Comparison of ENCODE assay signal across 16 mouse cellular contexts in the genomic region with DNA sequence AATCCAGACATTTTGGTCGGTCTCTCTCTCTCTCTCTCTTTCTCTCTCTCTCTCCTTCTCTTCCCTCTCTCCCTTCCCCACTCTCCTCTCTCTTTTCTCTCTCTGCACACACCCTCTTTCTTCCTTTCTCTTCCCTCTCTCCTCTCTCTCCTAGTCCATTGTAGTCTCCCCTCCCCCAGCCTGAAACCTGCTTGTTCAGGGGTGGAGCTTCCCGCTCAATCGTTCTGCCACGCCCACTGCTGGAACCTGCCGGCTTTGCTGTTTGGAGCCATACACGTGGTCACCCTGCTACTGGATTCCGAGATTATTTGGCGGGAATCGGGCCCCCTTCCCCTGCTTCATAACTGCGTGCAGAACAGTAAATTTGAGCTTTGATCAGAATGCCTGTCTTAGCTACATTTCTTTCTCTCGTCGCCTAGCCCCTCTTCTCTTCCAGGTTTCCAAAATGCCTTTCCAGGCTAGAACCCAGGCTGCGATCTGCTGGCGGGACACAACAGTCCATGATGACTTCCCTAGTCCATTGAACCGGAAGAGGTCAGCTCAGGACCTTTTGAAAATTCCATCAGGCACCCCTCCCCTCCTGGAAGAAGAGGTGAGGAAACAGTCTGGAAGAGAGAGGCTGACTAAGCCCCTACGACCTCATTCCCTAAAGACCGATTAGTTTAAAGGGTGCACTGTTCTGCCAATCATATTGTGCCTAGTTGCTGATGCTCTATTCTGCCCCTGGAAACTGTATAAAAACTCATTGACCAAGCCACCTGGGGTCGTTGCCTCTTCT. TPM values are rescaled to one million over a fixed set of nuclear protein-coding genes. Genes with fewer than 3 reads are reported as not detected.
DNase-seq lines count a peak whose midpoint lies in the region; ATAC-seq and TF ChIP-seq lines count a peak whose summit lies in the region.
"Not testable (repeated sequence)": the region's sequence is repeated elsewhere in the genome, so short reads cannot be mapped to it uniquely, and the experiment has no call there.
"Had no signal": no experiment of that assay in that cellular context is flagged by ENCODE, and none has a peak within 500 bp of the region (broad histone marks: within the 10 kb centered on the region; RNA-seq: fewer than 3 reads in every experiment).

No protein-coding gene starts in this region.

- peak; percentile 82 for DNase-seq in liver
- not testable (repeated sequence) for DNase-seq in lung, embryonic 14.5 days
- peak; percentile 50 for DNase-seq in yolk sac, embryonic 10.5 days (ENCODE audit: low spot score)

- not testable (repeated sequence) for H3K4me1 ChIP-seq in ES-Bruce4 (ENCODE audit: control insufficient read depth, insufficient read depth, low read length); embryonic facial prominence, embryonic 13.5 days; heart, embryonic 11.5 days (ENCODE audit: control insufficient read depth, insufficient read depth, low read length); hindbrain, embryonic 16.5 days (ENCODE audit: control insufficient read depth, insufficient read depth, low read depth, low read length); lung, embryonic 14.5 days (ENCODE audit: insufficient read depth)
- H3K4me1 ChIP-seq in neural tube, embryonic 12.5 days = peaks cover 11% of the 10 kb centered on the region

- ATAC-seq in embryonic facial prominence, embryonic 13.5 days (ENCODE audit: insufficient number of reproducible peaks, insufficient read depth, low FRiP score, low TSS enrichment, low read depth); hindbrain, embryonic 16.5 days; neural tube, embryonic 12.5 days (ENCODE audit: low FRiP score, low read depth): not testable (repeated sequence)
- 0 out of 2 replicates have a peak, but pooled peaks have one; percentile 8 for ATAC-seq in heart, embryonic 11.5 days (replicated peaks; ENCODE audit: insufficient number of reproducible peaks, low FRiP score, low TSS enrichment)
- 0 out of 2 replicates have a peak, but pooled peaks have one; percentile 14 for ATAC-seq in lung, embryonic 14.5 days (ENCODE audit: insufficient read depth)

- H3K27me3 ChIP-seq in ES-Bruce4 (ENCODE audit: control insufficient read depth, insufficient read depth, low read length, poor library complexity, severe bottlenecking); heart, embryonic 11.5 days (ENCODE audit: control insufficient read depth, insufficient read depth, low read length); hindbrain, embryonic 16.5 days (replicated peaks; ENCODE audit: control insufficient read depth, insufficient read depth, low read length); neural tube, embryonic 12.5 days (replicated peaks): not testable (repeated sequence)
- peaks cover 28% of the 10 kb centered on the region for H3K27me3 ChIP-seq in embryonic facial prominence, embryonic 13.5 days
- peaks cover 15% of the 10 kb centered on the region for H3K27me3 ChIP-seq in lung, embryonic 14.5 days (ENCODE audit: insufficient read depth, low read length)

- H3K27ac ChIP-seq in ES-Bruce4 (ENCODE audit: insufficient read depth, low read length) = peak overlapping the region; percentile 82
- not testable (repeated sequence) for H3K27ac ChIP-seq in embryonic facial prominence, embryonic 13.5 days; heart, embryonic 11.5 days (ENCODE audit: low read depth, low read length); hindbrain, embryonic 16.5 days (ENCODE audit: low read depth, low read length); lung, embryonic 14.5 days (ENCODE audit: low read depth); neural tube, embryonic 12.5 days

- not testable (repeated sequence) for TF ChIP-seq POLR2A in ES-Bruce4 (IDR thresholded peaks at IDR 0.05; ENCODE audit: insufficient read depth, low read length)

- H3K36me3 ChIP-seq in ES-Bruce4 (ENCODE audit: control insufficient read depth, insufficient read depth, low read length, poor library complexity, severe bottlenecking); embryonic facial prominence, embryonic 13.5 days; heart, embryonic 11.5 days (ENCODE audit: control insufficient read depth, insufficient read depth, low read length); hindbrain, embryonic 16.5 days (ENCODE audit: control insufficient read depth, insufficient read depth, low read length); lung, embryonic 14.5 days (ENCODE audit: insufficient read depth); neural tube, embryonic 12.5 days: not testable (repeated sequence)

- peak overlapping the region; percentile 77 for H3K9ac ChIP-seq in ES-Bruce4 (ENCODE audit: low read depth, poor library complexity, severe bottlenecking)
- H3K9ac ChIP-seq in embryonic facial prominence, embryonic 13.5 days; heart, embryonic 11.5 days (ENCODE audit: low read depth, low read length); hindbrain, embryonic 16.5 days (ENCODE audit: low read depth, low read length); lung, embryonic 14.5 days; neural tube, embryonic 12.5 days: not testable (repeated sequence)

- H3K4me3 ChIP-seq in ES-Bruce4 (ENCODE audit: low read depth, low read length) = peak overlapping the region; percentile 63
- H3K4me3 ChIP-seq in embryonic facial prominence, embryonic 13.5 days; heart, embryonic 11.5 days (ENCODE audit: low read depth, low read length); hindbrain, embryonic 16.5 days (ENCODE audit: low read length); lung, embryonic 14.5 days (ENCODE audit: low read depth, low read length); neural tube, embryonic 12.5 days: not testable (repeated sequence)

- not testable (repeated sequence) for TF ChIP-seq CTCF in ES-Bruce4 (IDR thresholded peaks at IDR 0.05; ENCODE audit: low read depth, low read length); lung, embryonic 14.5 days (IDR thresholded peaks at IDR 0.05; ENCODE audit: low read depth)

- H3K9me3 ChIP-seq in ES-Bruce4 (replicated peaks; ENCODE audit: control insufficient read depth, insufficient read depth, low read length, poor library complexity, severe bottlenecking); embryonic facial prominence, embryonic 13.5 days; heart, embryonic 11.5 days (replicated peaks; ENCODE audit: control insufficient read depth, low read length); hindbrain, embryonic 16.5 days (ENCODE audit: control insufficient read depth, low read length); lung, embryonic 14.5 days (ENCODE audit: low read depth, low read length); neural tube, embryonic 12.5 days: not testable (repeated sequence)

- 0 out of 2 replicates have a peak, but pooled peaks have one; percentile 52 for TF ChIP-seq EP300 in ES-Bruce4 (IDR thresholded peaks at IDR 0.05; ENCODE audit: insufficient read depth, low read depth, low read length)

- 41% methylated on average over 18 of the region's 18 CpGs for WGBS in embryonic facial prominence, embryonic 13.5 days
- WGBS in heart, embryonic 11.5 days (ENCODE audit: insufficient replicate concordance) = 38% methylated on average over 18 of the region's 18 CpGs
- 37% methylated on average over 18 of the region's 18 CpGs for WGBS in hindbrain, embryonic 16.5 days
- 39% methylated on average over 18 of the region's 18 CpGs for WGBS in lung, embryonic 14.5 days
- WGBS in neural tube, embryonic 12.5 days = 47% methylated on average over 18 of the region's 18 CpGs

- H3K4me2 ChIP-seq in embryonic facial prominence, embryonic 13.5 days = peak overlapping the region; percentile 16
- peak overlapping the region; percentile 39 for H3K4me2 ChIP-seq in heart, embryonic 11.5 days
- H3K4me2 ChIP-seq in hindbrain, embryonic 16.5 days (ENCODE audit: low read length) = peak overlapping the region; percentile 17; the same call in 1 of the 2 replicates
- 0 out of 2 replicates have a peak overlapping the region, but pooled peaks have one; percentile 11 for H3K4me2 ChIP-seq in lung, embryonic 14.5 days
- H3K4me2 ChIP-seq in neural tube, embryonic 12.5 days (replicated peaks) = peak overlapping the region; percentile 12; the same call in 1 of the 2 replicates

RNA-seq across cellular contexts. Expression of gene Fam169a, which starts 2.1 kb away (rescaled TPM):
- polyA plus RNA-seq in ES-Bruce4 (2011; ENCODE audit: insufficient read depth, insufficient read length, low read depth, missing spikeins) = 74.6 and 81.9 TPM in 2 replicates
- 4.0 and 4.1 TPM in 2 replicates for polyA plus RNA-seq in embryonic facial prominence, embryonic 13.5 days (2015; fragmentation: Nextera tagmentation; extraction: Ambion mirVana)
- polyA plus RNA-seq in heart, embryonic 11.5 days (2014; fragmentation: Nextera tagmentation; extraction: Ambion mirVana) = 14.2 and 15.0 TPM in 2 replicates
- polyA plus RNA-seq in hindbrain, embryonic 16.5 days (2015; fragmentation: Nextera tagmentation; extraction: Ambion mirVana) = 28.1 and 31.9 TPM in 2 replicates
- polyA plus RNA-seq in lung, embryonic 14.5 days (2014; fragmentation: Nextera tagmentation; extraction: Ambion mirVana) = 2.9 and 3.7 TPM in 2 replicates
- polyA plus RNA-seq in neural tube, embryonic 12.5 days (2016; fragmentation: Nextera tagmentation; extraction: Ambion mirVana) = 15.8 and 16.2 TPM in 2 replicates

RNA-seq across cellular contexts. Expression of gene 1700029F12Rik, which starts 30.9 kb away (rescaled TPM):
- not detected in 2 replicates for polyA plus RNA-seq in ES-Bruce4 (2011; ENCODE audit: insufficient read depth, insufficient read length, low read depth, missing spikeins)
- not detected in 2 replicates for polyA plus RNA-seq in embryonic facial prominence, embryonic 13.5 days (2015; fragmentation: Nextera tagmentation; extraction: Ambion mirVana)
- not detected in 2 replicates for polyA plus RNA-seq in heart, embryonic 11.5 days (2014; fragmentation: Nextera tagmentation; extraction: Ambion mirVana)
- not detected in 2 replicates for polyA plus RNA-seq in hindbrain, embryonic 16.5 days (2015; fragmentation: Nextera tagmentation; extraction: Ambion mirVana)
- not detected in 2 replicates for polyA plus RNA-seq in lung, embryonic 14.5 days (2014; fragmentation: Nextera tagmentation; extraction: Ambion mirVana)
- polyA plus RNA-seq in neural tube, embryonic 12.5 days (2016; fragmentation: Nextera tagmentation; extraction: Ambion mirVana) = not detected in 2 replicates
- polyA plus RNA-seq: embryonic facial prominence, embryonic 15.5 days; forebrain, embryonic 14.5 days; heart, embryonic 14.5 days; limb, embryonic 11.5 days; lung, embryonic 16.5 days; midbrain, postnatal 0 days; neural tube, embryonic 11.5 days had no signal

RNA-seq across cellular contexts. Expression of gene Gm6169, which starts 34.0 kb away (rescaled TPM):
- polyA plus RNA-seq in ES-Bruce4 (2011; ENCODE audit: insufficient read depth, insufficient read length, low read depth, missing spikeins) = 165 and 181 TPM in 2 replicates
- polyA plus RNA-seq in embryonic facial prominence, embryonic 13.5 days (2015; fragmentation: Nextera tagmentation; extraction: Ambion mirVana) = 2.3 and 6.6 TPM in 2 replicates
- polyA plus RNA-seq in heart, embryonic 11.5 days (2014; fragmentation: Nextera tagmentation; extraction: Ambion mirVana) = 3.0 and 3.3 TPM in 2 replicates
- 0.69 and 1.4 TPM in 2 replicates for polyA plus RNA-seq in hindbrain, embryonic 16.5 days (2015; fragmentation: Nextera tagmentation; extraction: Ambion mirVana)
- polyA plus RNA-seq in lung, embryonic 14.5 days (2014; fragmentation: Nextera tagmentation; extraction: Ambion mirVana) = 3.1 and 4.6 TPM in 2 replicates
- 0.27 and 0.68 TPM in 2 replicates for polyA plus RNA-seq in neural tube, embryonic 12.5 days (2016; fragmentation: Nextera tagmentation; extraction: Ambion mirVana)
- polyA plus RNA-seq: testis, adult 2 months had no signal

Comparison
In these comparisons a context has a peak if more than half of its experiments do, and no peak if none do; other contexts are left out.
1. RNA of gene Gm6169, which starts 34.0 kb away (polyA plus RNA-seq): 165 to 181 TPM in ES-Bruce4; 3.0 to 3.3 TPM in heart, embryonic 11.5 days, 3.1 to 4.6 TPM in lung, embryonic 14.5 days, 2.3 to 6.6 TPM in embryonic facial prominence, embryonic 13.5 days, 0.69 to 1.4 TPM in hindbrain, embryonic 16.5 days and 0.27 to 0.68 TPM in neural tube, embryonic 12.5 days; every median in the first group is over 10 times any median in the second.
2. Peak in every context shown above with its lines, with median percentiles within 50 percentile points of each other: H3K4me2 ChIP-seq.